47 mouse cellular contexts compared by ENCODE assay signal in the genomic region with DNA sequence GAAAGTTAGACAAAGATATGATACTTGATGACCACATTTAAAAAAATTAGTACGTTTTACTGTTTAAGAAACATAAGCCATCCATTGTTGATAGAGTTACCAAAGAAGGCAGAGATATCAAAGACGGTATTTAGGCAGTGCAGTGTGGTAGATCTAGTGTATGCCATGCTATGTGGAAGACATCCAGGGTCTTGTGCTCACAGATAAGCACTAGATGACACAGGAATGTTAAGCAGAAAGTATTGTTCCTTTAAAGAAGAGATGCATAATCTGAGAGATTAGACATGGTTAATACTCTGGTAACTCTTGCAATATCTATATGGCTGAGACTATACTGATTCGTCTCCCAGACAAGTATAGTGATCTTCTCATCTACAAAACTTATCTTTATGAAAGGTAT. TPM values are rescaled to one million over a fixed set of nuclear protein-coding genes. Genes with fewer than 3 reads are reported as not detected.
"Had no signal": no experiment of that assay in that cellular context is flagged by ENCODE, and none has a peak within 500 bp of the region (broad histone marks: within the 10 kb centered on the region; RNA-seq: fewer than 3 reads in every experiment).

No protein-coding gene starts in this region.

- H3K27me3 ChIP-seq: heart, embryonic 12.5 days; heart, embryonic 13.5 days; heart, embryonic 15.5 days; hindbrain, embryonic 12.5 days; hindbrain, embryonic 13.5 days; hindbrain, embryonic 15.5 days; intestine, embryonic 15.5 days; kidney, embryonic 15.5 days had no signal

- ATAC-seq: hindbrain, embryonic 16.5 days; hindbrain, postnatal 0 days; inflammation-experienced regulatory T-cells, adult 6 months; intestine, embryonic 15.5 days; intestine, embryonic 16.5 days; intestine, postnatal 0 days had no signal

- H3K27ac ChIP-seq: heart, embryonic 10.5 days; heart, embryonic 13.5 days; heart, embryonic 15.5 days; hindbrain, embryonic 12.5 days; hindbrain, embryonic 13.5 days; hindbrain, embryonic 14.5 days; hindbrain, embryonic 15.5 days; hindbrain, postnatal 0 days; intestine, embryonic 15.5 days; kidney, embryonic 15.5 days; kidney, postnatal 0 days; layer of hippocampus, adult 2 months had no signal

- H3K9me3 ChIP-seq: heart, embryonic 10.5 days; heart, embryonic 12.5 days; heart, embryonic 13.5 days; heart, embryonic 15.5 days; hindbrain, embryonic 12.5 days; hindbrain, embryonic 13.5 days; hindbrain, embryonic 15.5 days; intestine, embryonic 15.5 days; kidney, embryonic 15.5 days had no signal

- H3K4me1 ChIP-seq: heart, embryonic 10.5 days had no signal

- H3K9ac ChIP-seq: heart, embryonic 12.5 days; heart, embryonic 13.5 days; heart, embryonic 15.5 days; hindbrain, embryonic 12.5 days; hindbrain, embryonic 13.5 days; hindbrain, embryonic 14.5 days; hindbrain, embryonic 15.5 days; intestine, embryonic 15.5 days; kidney, embryonic 15.5 days had no signal

- DNase-seq: heart, postnatal 10 days; heart, postnatal 14 days; heart, postnatal 36 days; heart, postnatal 4 days; kidney, adult 11 months; kidney, adult 18-20 months; kidney, adult 2 months; kidney, adult 8-10 months; kidney, adult 9 months; kidney, postnatal 10 days; kidney, postnatal 14 days; kidney, postnatal 25 days; kidney, postnatal 36 days; kidney, postnatal 4 days; layer of hippocampus, adult 9-11 months; layer of hippocampus, postnatal 36 days had no signal

- H3K36me3 ChIP-seq: heart, embryonic 10.5 days; heart, embryonic 12.5 days; heart, embryonic 13.5 days; heart, embryonic 15.5 days; hindbrain, embryonic 12.5 days; hindbrain, embryonic 13.5 days; hindbrain, embryonic 15.5 days; intestine, embryonic 15.5 days; kidney, embryonic 15.5 days had no signal

- H3K4me3 ChIP-seq: heart, embryonic 10.5 days; heart, embryonic 12.5 days; heart, embryonic 13.5 days; heart, embryonic 15.5 days; hindbrain, embryonic 12.5 days; hindbrain, embryonic 13.5 days; hindbrain, embryonic 15.5 days; intestine, embryonic 15.5 days; kidney, embryonic 15.5 days; layer of hippocampus, adult 2 months had no signal

RNA-seq across cellular contexts. Expression of a gene that starts 5.4 kb away (rescaled TPM):
- total RNA-seq: heart, postnatal 10 days; heart, postnatal 25 days; heart, postnatal 36 days; heart, postnatal 4 days; hindbrain, postnatal 0 days; layer of hippocampus, adult 18-20 months; layer of hippocampus, adult 2 months; layer of hippocampus, adult 8-10 months; layer of hippocampus, postnatal 10 days; layer of hippocampus, postnatal 14 days; layer of hippocampus, postnatal 25 days; layer of hippocampus, postnatal 36 days; left cerebral cortex, adult 18-20 months had no signal
- polyA plus RNA-seq: heart, embryonic 10.5 days; heart, embryonic 12.5 days; heart, embryonic 13.5 days; hindbrain, embryonic 11.5 days had no signal

RNA-seq across cellular contexts. Expression of a gene that starts 49.6 kb away (rescaled TPM):
- total RNA-seq: heart, postnatal 10 days; heart, postnatal 36 days; heart, postnatal 4 days; hematopoietic stem cell, adult 5-6 weeks; hindbrain, postnatal 0 days; layer of hippocampus, adult 18-20 months; layer of hippocampus, adult 2 months; layer of hippocampus, adult 8-10 months; layer of hippocampus, postnatal 10 days; layer of hippocampus, postnatal 14 days; layer of hippocampus, postnatal 25 days; layer of hippocampus, postnatal 36 days; left cerebral cortex, adult 18-20 months had no signal
- polyA plus RNA-seq: heart, embryonic 10.5 days; heart, embryonic 11.5 days; heart, embryonic 12.5 days; heart, embryonic 13.5 days; heart, embryonic 14.5 days; heart, embryonic 15.5 days; heart, postnatal 0 days; hindbrain, embryonic 11.5 days; hindbrain, embryonic 12.5 days; hindbrain, embryonic 13.5 days; hindbrain, embryonic 14.5 days; hindbrain, embryonic 15.5 days; hindbrain, embryonic 16.5 days; hindbrain, postnatal 0 days; inflammation-experienced regulatory T-cells, adult 6 months; kidney, adult 2 months; kidney, embryonic 14.5 days; kidney, embryonic 16.5 days; kidney, postnatal 0 days had no signal
